Mouse (Mus musculus): ENCODE data around the gene Gpatch2. TPM values are rescaled to one million over a fixed set of nuclear protein-coding genes. Genes with fewer than 3 reads are reported as not detected.

Gene Gpatch2
- polyA plus RNA-seq, 1 experiment: 7.6 TPM

GRCm38 (mm10) chr1:187314516-187314915 lies 99.2 kb downstream of the Gpatch2 start:
- TF ChIP-seq GATA1 (IDR thresholded peaks at IDR 0.05; ENCODE audit: low read length): no peak

GRCm38 (mm10) chr1:187315821-187316220 lies 100.5 kb downstream of the Gpatch2 start:
- no peak for TF ChIP-seq GATA1 (IDR thresholded peaks at IDR 0.05; ENCODE audit: low read length)

DNA sequence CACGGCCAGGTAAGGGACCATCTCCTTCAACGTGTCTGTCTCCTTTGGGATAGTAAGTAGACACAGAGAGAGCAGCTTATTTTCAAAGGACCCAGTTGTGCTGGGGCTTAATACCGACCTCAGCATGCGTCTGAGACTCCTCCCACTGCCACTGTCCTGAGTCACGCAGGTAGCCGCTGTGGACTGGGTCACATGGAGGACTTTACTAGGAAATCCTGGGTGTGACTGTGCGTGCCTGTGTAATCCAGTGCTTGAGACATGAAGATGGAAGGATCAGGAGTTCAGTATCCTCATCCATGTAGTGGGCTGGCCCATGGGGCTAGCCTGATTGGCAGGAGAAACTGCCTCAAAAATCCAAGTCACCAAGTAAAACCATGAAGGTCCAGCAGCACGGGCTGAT lies 101.2 kb downstream of the Gpatch2 start:
- no peak for TF ChIP-seq GATA1 (IDR thresholded peaks at IDR 0.05; ENCODE audit: low read length)

GRCm38 (mm10) chr1:187321814-187322213 lies 106.5 kb downstream of the Gpatch2 start:
- no peak for TF ChIP-seq GATA1 (IDR thresholded peaks at IDR 0.05; ENCODE audit: low read length)

DNA sequence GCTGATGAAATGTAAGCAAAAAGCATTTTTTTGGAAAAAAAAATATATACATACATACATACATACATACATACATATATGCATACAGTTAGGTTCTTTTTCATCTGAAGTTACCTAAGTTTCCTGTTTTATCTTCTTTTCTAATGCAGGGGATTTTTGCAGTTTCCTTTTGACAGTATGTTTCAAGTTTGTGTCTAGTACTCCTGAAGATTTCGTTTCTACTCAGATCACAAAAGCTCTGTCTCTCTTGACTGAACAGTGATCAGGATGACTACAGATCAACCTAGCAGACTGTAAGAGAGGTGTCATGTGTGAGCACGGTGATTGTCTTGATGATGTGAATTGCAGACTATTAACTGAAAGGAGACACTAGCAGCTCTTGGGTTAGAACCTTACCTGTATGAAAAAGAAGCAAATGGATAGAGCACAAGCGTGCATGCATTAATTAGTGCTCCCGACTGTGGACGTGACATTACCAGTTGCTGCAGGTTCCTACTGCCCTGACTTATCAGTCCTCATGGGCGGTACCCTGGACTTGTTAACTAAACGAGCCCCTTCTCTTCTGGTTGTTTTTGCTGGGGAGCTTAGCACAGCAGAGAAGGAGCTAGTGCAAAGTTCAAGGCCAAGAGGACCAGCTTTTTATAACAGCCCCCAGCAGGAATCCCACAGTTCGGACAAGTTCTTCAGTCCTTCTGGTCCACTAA lies 107.3 kb downstream of the Gpatch2 start:
- TF ChIP-seq GATA1 (IDR thresholded peaks at IDR 0.05; ENCODE audit: low read length): no peak

DNA sequence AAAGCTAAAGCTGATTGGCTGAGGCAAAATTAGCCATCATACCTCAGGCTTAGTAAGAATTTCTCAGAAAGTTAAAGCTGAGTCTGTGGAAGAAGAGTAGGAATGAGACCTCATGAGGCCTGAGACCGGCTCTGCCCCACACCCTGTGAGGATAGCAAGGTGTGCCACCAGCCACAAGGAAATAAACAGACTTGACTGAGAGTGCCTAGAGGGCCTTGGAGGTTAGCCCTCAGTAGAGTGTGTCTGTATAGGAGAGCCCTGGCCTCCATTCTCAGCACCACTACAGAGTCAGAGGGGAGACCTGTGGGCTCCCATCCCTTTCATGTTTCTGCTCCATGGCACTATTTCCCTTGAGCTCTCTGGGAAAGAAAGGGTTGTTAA lies 107.9 kb downstream of the Gpatch2 start:
- no peak for TF ChIP-seq GATA1 (IDR thresholded peaks at IDR 0.05; ENCODE audit: low read length)

- no peak for TF ChIP-seq GATA1 (IDR thresholded peaks at IDR 0.05; ENCODE audit: low read length)
Measured at GRCm38 (mm10) chr1:187342551-187342950, 127.2 kb downstream of the Gpatch2 start.

DNA sequence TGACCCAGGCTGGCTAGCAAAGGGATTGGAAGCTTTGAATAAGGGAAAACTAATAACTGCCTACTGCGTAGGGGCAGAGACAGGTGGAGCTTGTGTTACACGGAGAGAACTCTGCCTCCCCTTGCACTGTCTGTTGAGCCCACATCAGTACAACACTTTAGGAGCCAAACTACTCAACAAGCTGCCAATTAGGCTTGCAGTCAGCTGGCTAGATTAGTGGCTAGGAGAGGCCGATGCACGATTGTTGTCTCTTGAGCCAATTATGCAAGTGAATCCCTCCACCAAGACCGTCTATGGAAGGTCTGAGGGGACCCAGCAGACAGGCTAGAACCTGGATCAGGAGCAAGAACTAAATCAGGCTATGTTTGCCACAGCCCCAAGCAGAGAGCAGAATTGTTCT lies 129.8 kb downstream of the Gpatch2 start:
- TF ChIP-seq GATA1 (IDR thresholded peaks at IDR 0.05; ENCODE audit: low read length): no peak

GRCm38 (mm10) chr1:187346923-187347322 lies 131.6 kb downstream of the Gpatch2 start:
- no peak for TF ChIP-seq GATA1 (IDR thresholded peaks at IDR 0.05; ENCODE audit: low read length)

- no peak for TF ChIP-seq GATA1 (IDR thresholded peaks at IDR 0.05; ENCODE audit: low read length)
Measured at GRCm38 (mm10) chr1:187347606-187348005, 132.3 kb downstream of the Gpatch2 start.

GRCm38 (mm10) chr1:187348053-187348820 lies 132.9 kb downstream of the Gpatch2 start:
- no peak for TF ChIP-seq GATA1 (IDR thresholded peaks at IDR 0.05; ENCODE audit: low read length)

GRCm38 (mm10) chr1:187348859-187349258 lies 133.6 kb downstream of the Gpatch2 start:
- no peak for TF ChIP-seq GATA1 (IDR thresholded peaks at IDR 0.05; ENCODE audit: low read length)

- no peak for TF ChIP-seq GATA1 (IDR thresholded peaks at IDR 0.05; ENCODE audit: low read length)
Measured at GRCm38 (mm10) chr1:187356169-187356568, 140.9 kb downstream of the Gpatch2 start.

GRCm38 (mm10) chr1:187356904-187357303 lies 141.6 kb downstream of the Gpatch2 start:
- TF ChIP-seq GATA1 (IDR thresholded peaks at IDR 0.05; ENCODE audit: low read length): no peak

- no peak for TF ChIP-seq GATA1 (IDR thresholded peaks at IDR 0.05; ENCODE audit: low read length)
Measured at GRCm38 (mm10) chr1:187360240-187360639, 144.9 kb downstream of the Gpatch2 start.

DNA sequence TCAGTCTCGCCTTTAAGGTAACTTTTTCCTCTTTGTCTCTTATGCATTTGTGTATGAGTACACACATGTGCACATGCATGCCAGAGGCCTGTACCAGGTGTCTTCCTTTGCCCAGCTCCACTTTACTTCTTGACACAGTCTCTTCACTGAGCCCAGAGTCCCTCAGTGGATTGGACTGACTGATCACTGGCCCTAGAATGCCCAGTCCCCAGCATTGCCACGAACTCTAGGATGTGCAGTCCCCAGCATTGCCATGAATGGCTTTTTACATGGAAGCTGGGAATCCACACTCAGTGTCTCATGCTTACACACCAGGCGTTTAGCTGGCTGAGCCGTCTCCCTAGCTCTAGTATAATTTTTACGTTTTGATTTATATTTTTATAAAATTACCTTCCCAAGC lies 147.2 kb downstream of the Gpatch2 start:
- TF ChIP-seq GATA1 (IDR thresholded peaks at IDR 0.05; ENCODE audit: low read length): no peak

GRCm38 (mm10) chr1:187365424-187365823 lies 150.1 kb downstream of the Gpatch2 start:
- no peak for TF ChIP-seq GATA1 (IDR thresholded peaks at IDR 0.05; ENCODE audit: low read length)
